Mouse (Mus musculus): ENCODE results near the gene Gm16503.
"Not testable (repeated sequence)": the region's sequence is repeated elsewhere in the genome, so short reads cannot be mapped to it uniquely, and the experiment has no call there.

DNA sequence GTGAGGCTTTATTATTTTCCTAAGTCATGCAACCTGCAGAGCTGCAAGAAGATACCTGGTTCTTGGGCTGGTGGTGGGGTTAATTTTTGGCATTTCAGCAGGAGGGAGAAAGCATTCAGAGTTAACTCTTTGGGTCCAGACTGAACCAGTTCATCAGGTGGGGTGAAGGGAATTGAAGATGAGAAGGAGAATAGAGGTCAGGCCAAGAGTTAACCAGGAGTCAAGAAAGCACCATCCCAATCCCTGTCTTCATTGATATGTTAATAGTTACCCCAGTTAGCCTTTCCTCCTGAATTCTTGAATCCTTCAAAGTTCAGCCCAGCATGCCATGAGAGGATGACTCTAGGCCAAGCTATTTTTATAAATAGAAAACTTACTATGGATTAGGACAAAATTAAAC is 18.0 kb downstream of the Gm16503 start:
- TF ChIP-seq POLR2A (IDR thresholded peaks at IDR 0.05; ENCODE audit: insufficient read length, low read depth); TCF12 (IDR thresholded peaks at IDR 0.05; ENCODE audit: insufficient read depth, poor library complexity, severe bottlenecking); POLR2AphosphoS2 (IDR thresholded peaks at IDR 0.05; ENCODE audit: insufficient read length, low read depth); MAX (IDR thresholded peaks at IDR 0.05; ENCODE audit: low read depth); E2F4 (IDR thresholded peaks at IDR 0.05; ENCODE audit: insufficient read depth); CEBPB (IDR thresholded peaks at IDR 0.05; ENCODE audit: insufficient read depth, poor library complexity, severe bottlenecking); MYOD1 (IDR thresholded peaks at IDR 0.05; ENCODE audit: control insufficient read depth in 1 of 3, insufficient read length in 2 of 3, low read depth in 2 of 3); MYOG (IDR thresholded peaks at IDR 0.05; ENCODE audit: control insufficient read depth in 1 of 3, insufficient read depth in 1 of 3, insufficient read length in 2 of 3, low read depth in 2 of 3); SRF (IDR thresholded peaks at IDR 0.05; ENCODE audit: control insufficient read depth, insufficient read length, low read depth); TCF3 (IDR thresholded peaks at IDR 0.05; ENCODE audit: insufficient read length, low read depth); USF1 (IDR thresholded peaks at IDR 0.05; ENCODE audit: low read depth): not testable (repeated sequence)
